Mouse (Mus musculus) cerebellum, adult 9-11 months (tissue): ENCODE measurements around the gene Bub3.

Source experiments
- DNase-seq: peaks from one replicate; pipeline ENCODE4 v3.0.0; 2022

The Bub3 gene

GRCm38 (mm10) chr7:131559986-131560696, at the start of gene Bub3:
Gene Bub3, plus strand, starts transcription at chr7:131560222.
- DNase-seq, result peak; percentile 95

GRCm38 (mm10) chr7:131539979-131540378, 20.0 kb upstream of the Bub3 start:
- no peak for DNase-seq

- DNase-seq, result no peak
Observed at GRCm38 (mm10) chr7:131541184-131542114, 18.6 kb upstream of the Bub3 start.

DNA sequence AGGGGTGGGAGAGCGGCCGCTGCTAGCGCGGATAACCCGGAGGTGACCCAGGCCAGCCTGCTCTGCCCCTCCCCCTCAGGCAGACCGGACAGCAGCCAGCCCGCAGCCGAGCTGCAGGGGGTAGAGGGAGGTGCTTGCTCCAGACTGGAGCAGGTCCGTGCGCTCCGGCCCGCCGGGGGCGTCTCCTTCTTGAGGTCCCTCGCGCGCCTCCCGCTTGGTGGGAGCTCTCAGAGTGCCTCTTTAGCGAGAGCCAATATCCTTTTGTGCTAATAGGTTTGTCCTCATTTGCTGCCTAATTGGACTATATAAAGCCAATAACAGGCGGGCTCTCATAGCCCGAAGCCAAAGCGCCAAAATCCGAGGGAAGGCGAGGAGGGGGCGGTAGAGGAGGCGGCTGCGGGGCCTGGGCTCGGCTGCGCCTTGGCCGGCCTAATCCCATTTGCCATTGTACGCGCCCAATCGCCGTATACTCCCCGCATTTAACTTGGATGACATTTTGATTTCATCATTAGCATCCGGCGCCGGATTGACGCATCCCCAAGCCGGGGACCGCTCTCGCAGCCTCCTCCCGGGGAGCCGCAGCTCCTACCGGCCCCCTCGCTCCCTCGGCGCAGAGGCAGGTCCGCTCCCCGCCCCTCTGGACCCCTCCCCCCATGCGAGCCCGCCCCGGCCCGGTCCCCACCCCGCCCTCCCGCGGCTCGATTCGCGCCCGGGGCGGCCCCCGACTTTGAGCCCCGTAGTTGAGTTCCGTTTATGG, 17.7 kb upstream of the Bub3 start, which contains the start of gene Hmx3:
Gene Hmx3 (plus strand): TSS at position 753 of the 757 bp plus-strand sequence.
- DNase-seq, result no peak

GRCm38 (mm10) chr7:131542872-131543622, 17.0 kb upstream of the Bub3 start:
- DNase-seq, result no peak

DNA sequence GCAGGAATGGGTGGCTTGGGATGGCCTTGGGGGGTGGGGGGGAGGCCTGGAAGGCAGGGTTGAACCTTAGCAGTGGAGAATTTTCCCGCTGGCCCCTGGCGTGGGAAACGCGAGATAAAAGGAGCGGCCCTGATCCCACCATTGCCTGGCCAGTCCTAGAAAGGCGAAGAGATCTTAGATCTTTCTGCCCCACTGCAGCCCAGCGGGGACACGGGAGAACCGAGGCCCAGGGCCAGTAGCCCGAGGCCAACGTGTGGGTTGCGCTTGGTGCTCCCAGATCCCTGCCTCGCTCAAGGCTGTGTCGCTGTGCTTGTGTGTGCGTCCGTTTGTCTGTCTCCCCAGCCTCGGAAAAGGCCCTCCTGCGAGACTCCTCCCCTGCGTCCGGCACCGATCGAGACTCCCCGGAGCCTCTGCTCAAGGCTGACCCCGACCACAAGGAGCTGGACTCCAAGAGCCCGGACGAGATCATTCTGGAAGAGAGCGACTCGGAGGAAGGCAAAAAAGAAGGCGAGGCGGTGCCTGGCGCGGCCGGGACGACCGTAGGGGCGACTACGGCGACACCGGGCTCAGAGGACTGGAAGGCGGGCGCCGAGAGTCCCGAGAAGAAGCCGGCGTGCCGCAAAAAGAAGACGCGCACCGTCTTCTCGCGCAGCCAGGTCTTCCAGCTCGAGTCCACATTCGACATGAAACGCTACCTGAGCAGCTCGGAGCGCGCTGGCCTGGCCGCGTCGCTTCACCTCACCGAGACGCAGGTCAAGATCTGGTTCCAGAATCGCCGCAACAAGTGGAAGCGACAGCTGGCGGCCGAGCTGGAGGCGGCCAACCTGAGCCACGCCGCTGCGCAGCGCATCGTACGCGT, 16.2 kb upstream of the Bub3 start:
- no peak for DNase-seq

- no peak for DNase-seq
Observed at GRCm38 (mm10) chr7:131544871-131545270, 15.2 kb upstream of the Bub3 start.

DNA sequence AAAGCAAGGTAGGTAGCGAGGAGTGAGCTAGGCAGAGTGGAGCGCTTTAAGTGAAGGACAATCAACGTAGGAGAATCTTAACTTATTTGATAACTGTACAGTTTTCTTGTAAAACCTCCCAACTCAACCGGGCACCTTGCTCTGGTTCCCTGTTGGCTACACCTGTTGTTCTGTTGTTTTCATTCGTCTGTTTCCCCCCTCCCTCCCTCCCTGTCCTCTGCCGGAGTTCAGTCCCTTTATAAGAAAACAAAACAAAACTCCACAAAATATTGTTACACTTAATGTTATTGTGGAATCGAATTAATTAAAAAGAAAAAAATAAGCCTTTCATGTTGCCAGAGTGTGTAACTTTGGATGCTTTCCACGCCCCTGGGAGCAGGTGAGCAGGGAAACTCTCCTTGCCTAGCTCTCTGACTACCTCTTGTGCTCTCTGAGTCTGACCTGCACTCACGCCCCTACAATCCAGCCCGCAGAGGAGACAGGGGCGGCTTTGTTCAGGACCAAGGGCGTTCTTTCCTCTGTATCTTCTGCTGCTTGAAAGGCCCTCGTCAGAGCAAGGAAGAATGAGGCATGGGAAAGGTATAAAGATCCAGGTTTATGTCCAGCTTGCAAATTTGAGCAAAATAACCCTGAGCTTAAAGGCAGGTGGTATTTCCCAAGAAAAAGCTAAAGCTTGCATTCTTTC, 14.2 kb upstream of the Bub3 start:
- no peak for DNase-seq

DNA sequence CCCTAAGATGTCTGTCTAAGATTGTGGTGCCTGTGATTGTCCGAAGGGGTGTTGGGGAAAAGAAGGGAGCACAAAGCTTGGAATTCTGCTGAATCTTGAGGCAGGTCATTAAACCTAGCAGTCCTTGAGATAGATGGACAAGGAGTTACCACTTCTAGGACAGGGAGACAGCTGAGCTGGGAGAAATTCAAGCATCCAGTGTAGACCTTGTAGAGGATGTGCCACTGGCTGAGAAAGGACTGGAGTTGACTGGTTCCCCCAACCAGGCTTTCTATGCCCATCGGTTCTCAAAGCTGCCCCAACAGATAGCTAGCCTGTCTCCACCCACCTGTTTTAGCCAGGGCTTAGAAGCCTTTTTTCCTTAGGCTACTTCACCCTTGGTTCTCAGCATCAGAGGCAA, 13.6 kb upstream of the Bub3 start:
- DNase-seq, result no peak

GRCm38 (mm10) chr7:131547481-131547880, 12.5 kb upstream of the Bub3 start:
- no peak for DNase-seq

DNA sequence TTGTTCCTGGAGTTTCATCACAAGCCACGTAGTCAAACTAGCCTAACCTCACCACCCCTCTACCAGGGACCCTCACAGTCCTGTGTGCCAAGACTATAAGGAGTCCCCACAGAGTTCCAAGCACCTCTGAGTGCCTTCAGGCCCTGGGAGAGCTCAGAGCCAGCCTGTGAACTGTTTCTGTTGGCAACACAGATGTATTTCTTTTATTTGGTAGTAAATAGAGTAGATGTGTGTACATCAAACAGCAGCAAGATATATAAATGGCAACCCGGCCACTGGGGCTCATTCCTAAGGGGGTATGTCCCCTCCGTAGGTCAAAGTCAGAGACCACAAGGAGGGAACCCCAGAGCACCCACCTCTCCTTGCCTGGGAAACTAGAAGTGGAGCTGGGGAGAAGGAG, 11.5 kb upstream of the Bub3 start, which contains the start of gene Hmx2:
Gene Hmx2 (plus strand): TSS at position 301 of the 400 bp plus-strand sequence.
- no peak for DNase-seq

- DNase-seq, result no peak
Observed at GRCm38 (mm10) chr7:131551471-131551870, 8.6 kb upstream of the Bub3 start.

DNA sequence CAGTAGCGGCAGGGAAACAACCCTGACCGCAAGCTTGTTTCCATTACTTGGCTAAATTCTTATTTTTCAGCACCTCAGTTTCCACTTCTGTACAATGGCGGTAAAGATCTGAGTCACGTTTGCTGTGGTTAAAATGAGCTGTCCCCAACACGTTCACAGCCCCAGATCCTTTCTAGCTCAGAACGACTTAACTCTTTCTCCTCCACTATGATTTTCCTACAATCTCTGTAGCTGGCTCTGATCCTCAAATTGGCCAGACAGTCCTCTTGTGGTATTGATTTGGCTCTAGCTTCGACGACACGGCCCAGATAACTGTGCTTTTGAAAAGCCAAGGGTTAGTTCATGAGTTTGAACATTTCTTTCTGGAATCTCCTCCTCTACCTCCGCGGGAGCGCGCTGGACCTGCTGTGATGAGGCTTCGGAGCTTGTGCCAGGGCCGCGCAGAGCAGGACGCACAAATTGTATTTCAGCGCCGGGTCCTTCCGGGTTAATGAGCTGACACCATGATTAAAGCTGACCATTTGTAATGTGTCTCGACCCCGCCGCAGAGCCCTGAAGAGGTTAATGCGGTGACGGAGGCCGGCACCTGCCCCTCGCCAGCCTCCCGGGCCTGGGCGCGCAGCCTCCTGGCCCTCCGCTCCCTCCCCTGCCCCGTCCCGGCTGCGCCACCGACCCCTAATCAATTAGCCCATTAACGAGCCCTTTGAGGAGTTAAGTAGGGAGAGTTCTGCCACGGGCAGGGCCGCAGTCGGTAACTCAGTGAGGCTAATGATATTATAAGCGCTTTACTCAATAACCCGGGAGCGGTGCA, 7.9 kb upstream of the Bub3 start:
- DNase-seq, result no peak

- no peak for DNase-seq
Observed at GRCm38 (mm10) chr7:131552781-131553180, 7.2 kb upstream of the Bub3 start.

- no peak for DNase-seq
Observed at GRCm38 (mm10) chr7:131553771-131554175, 6.2 kb upstream of the Bub3 start.

DNA sequence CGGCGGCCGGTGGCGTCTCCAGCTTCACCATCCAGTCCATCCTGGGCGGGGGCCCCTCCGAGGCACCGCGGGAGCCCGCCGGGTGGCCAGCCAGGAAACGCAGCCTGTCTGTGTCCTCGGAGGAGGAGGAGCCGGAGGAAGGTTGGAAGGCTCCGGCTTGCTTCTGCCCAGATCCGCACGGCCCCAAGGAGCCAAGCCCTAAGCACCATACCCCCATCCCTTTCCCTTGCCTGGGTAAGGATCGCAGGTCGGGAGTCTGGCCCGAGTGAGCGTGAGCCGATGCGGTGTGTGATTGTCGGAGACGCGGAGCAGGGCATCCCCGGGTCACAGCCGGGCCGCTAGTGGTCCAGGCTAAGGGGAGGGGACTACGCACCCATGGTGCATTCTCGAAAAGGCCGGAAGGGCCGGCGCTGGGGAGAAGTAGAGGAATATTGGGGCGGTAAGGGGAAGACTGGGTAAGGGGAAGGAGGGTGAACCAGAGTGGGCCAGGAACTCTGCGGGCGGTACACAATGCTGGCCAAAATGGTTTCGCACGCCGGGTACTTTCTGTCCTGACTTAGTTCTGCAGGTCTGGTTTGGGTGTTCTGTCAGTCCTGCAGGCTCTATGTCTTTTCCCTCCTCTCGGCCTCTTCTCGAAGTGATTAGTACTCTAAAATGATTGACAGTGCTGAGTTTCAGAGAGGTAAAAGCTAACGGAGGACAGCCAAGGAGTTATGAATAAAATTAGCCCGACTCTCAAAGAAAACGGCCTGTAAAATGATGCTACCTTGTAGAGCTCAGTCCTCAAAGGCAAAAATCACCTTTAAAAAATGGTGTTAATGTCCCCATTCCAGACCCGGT, 5.5 kb upstream of the Bub3 start:
- DNase-seq, result no peak

DNA sequence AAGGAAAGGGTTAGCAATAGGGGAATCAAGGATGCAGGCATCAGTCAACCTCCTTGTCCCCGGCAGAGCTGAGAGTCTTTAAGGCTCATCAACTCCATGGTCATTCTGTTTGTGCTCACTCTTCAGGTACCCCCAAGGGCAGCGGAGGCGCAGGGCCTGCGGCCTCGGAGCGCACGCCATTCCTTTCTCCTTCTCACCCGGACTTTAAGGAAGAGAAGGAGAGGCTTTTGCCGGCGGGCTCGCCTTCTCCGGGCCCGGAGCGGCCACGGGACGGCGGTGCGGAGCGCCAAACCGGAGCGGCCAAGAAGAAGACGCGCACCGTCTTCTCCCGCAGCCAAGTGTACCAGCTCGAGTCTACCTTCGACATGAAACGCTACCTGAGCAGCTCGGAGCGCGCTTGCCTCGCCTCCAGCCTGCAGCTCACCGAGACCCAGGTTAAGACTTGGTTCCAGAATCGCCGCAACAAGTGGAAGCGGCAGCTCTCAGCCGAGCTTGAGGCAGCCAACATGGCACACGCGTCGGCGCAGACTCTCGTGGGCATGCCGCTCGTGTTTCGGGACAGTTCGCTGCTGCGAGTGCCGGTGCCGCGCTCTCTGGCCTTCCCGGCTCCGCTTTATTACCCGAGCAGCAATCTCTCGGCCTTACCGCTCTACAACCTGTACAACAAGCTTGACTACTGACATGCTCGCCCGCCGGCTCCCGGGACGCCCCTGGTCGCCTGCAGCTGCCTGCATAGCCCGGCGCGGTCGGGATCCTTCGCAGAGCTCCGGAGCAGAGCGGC, 4.5 kb upstream of the Bub3 start:
- no peak for DNase-seq

- DNase-seq, result no peak
Observed at GRCm38 (mm10) chr7:131556116-131556515, 3.9 kb upstream of the Bub3 start.
